Mouse (Mus musculus): Measurements from ENCODE around the gene Kif3b. TPM values are rescaled to one million over a fixed set of nuclear protein-coding genes. Genes with fewer than 3 reads are reported as not detected.

The Kif3b gene
- polyA plus RNA-seq (2012; rRNA removed), result 6.4 and 6.9 TPM in 2 replicates

DNA sequence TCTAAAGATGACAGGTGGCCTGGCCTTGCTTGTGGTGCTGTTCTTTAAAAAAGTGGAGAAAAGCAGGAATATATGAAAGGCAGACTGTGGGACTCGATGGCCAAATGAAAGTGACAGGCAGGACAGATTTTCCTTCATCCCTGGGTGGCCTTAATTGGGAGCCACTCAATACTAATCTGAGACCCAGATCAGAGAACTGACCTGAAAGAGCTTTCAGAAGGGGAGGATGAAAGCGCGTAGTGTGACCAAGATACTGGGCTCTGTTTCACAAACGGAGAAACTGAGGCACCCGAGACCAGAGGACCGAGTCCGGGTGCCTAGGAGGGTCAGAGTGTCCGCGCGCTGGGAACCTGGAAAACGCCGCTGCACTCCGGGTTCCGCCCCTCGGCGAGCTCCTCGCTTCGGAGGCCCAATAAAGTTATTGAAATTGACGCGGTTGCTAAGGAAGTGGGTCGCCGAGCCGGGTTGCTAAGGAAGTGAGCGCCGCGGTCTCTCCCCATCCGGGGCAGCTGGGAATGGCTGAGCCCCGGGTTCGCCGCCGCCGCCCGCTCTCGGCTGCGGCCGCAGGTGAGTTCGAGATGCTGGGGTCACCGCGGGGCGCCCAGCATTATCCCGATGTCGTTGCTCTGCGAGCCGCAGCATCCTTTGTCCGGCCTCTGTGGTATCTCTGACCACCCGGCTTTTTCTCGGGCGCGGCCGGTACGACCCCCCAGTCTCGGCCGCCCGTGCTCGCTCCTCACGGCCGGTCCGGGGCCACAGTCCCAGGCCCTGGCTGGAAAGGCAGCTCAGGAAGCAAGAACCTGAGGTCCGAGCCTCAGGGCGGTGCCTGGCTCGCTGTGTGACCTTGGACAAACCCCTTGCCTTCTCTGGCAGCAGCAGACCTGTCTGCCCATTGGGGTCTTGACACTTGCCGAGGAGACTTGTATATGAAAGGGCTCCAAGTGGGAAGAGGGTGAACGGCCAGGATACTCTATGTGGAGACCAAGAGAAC is at the start of gene Kif3b:
TSS of gene Kif3b (plus strand) at position 476 of the 991 bp plus-strand sequence.

DNA sequence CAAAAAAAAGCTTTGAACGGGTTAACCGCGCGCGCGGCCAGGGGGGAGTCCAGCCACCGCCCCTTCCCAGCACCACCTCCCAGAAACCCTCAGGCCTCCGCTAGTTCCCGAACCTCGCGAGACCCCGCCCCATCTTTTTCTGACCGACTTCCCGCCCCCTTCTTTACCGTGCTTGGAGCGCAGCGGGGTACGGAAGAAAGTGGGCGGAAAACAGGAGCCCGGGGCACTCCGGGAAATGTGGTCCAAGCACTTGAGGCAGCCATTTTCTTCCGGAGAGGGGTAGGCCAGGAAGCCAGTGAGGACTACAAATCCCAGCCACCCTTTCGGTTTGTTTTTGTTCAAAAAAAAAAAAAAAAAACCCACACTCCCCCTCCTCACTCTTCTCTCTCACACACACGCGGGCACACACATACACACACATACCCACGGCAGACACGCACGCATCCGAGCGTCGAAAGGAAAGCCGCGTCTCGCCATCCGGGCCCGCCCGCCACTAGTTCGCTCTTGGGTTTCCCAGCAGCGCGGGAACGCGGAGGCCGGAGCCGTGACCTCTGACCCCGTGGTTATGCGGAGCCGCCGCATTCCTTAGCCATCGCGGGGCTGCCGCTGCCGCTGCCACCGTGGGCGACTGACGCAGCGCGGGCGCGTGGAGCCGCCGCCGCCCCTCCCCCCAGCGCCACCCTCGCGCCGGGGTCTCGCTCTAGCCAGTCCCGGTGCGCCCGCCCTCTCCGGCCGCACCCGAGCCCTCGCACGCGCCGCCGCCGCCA is 54.4 kb downstream of the Kif3b start, which contains the start of gene Asxl1:
TSS of gene Asxl1 (plus strand) at position 376 of the 767 bp plus-strand sequence.

Other genes starting within 250 kb of the Kif3b start
- gene Ccm2l, start 225.5 kb upstream of the Kif3b start, polyA plus RNA-seq (2012; rRNA removed), result 9.0 and 12.1 TPM in 2 replicates
- gene Hck, start 182.9 kb upstream of the Kif3b start, polyA plus RNA-seq (2012; rRNA removed), result 9.6 and 13.3 TPM in 2 replicates
- gene Tm9sf4, start 130.1 kb upstream of the Kif3b start, polyA plus RNA-seq (2012; rRNA removed), result 83.1 and 89.5 TPM in 2 replicates
- gene Tspyl3, start 66.0 kb upstream of the Kif3b start, polyA plus RNA-seq (2012; rRNA removed), result 3.1 and 3.2 TPM in 2 replicates
- gene Plagl2, start 50.0 kb upstream of the Kif3b start, polyA plus RNA-seq (2012; rRNA removed), result 14.7 and 15.5 TPM in 2 replicates
- gene Pofut1, start 49.9 kb upstream of the Kif3b start, polyA plus RNA-seq (2012; rRNA removed), result 30.4 and 30.5 TPM in 2 replicates
- gene Asxl1, start 54.4 kb downstream of the Kif3b start, polyA plus RNA-seq (2012; rRNA removed), result 8.3 and 9.8 TPM in 2 replicates
- gene 4930404H24Rik, start 201.4 kb downstream of the Kif3b start, polyA plus RNA-seq (2012; rRNA removed), result not detected in 2 replicates
- 39.3 and 39.9 TPM in 2 replicates for gene Nol4l, start 238.6 kb downstream of the Kif3b start, polyA plus RNA-seq (2012; rRNA removed)